Mouse (Mus musculus) lung, embryonic 16.5 days (tissue): ENCODE results near the gene Otop2. TPM values are rescaled to one million over a fixed set of nuclear protein-coding genes. Genes with fewer than 3 reads are reported as not detected.
A peak's percentile ranks its signal among the peaks of the same experiment; 100 is the strongest.

Source experiments
- ATAC-seq: fragments of 200-750 bp; cut with Nextera tagmentation; 2 replicates; pipeline ENCODE4 v1.8.0; 2017; ENCODE audit warnings: low read depth, mild to moderate bottlenecking, moderate library complexity
- H3K27ac ChIP-seq: fragments of 300-500 bp; sonication (generic); 2 replicates; pipeline ENCODE4 v1.5.1; 2014; ENCODE audit warnings: mild to moderate bottlenecking, control low read depth, low read length
- H3K27me3 ChIP-seq: fragments of 300-500 bp; sonication (generic); 2 replicates; pipeline ENCODE4 v1.6.1; 2014; ENCODE audit warnings: low read depth, low read length, mixed read lengths; ENCODE audit not compliant: control insufficient read depth, insufficient read depth
- H3K36me3 ChIP-seq: fragments of 300-500 bp; sonication (generic); 2 replicates; pipeline ENCODE4 v1.6.1; 2014; ENCODE audit warnings: low read length; ENCODE audit not compliant: control insufficient read depth, insufficient read depth
- H3K4me1 ChIP-seq: fragments of 300-500 bp; sonication (generic); replicated peaks from 2 replicates; pipeline ENCODE4 v1.6.1; 2014; ENCODE audit warnings: low read length, mixed read lengths; ENCODE audit not compliant: control insufficient read depth, insufficient read depth
- H3K4me2 ChIP-seq: fragments of 300-500 bp; sonication (generic); 2 replicates; pipeline ENCODE4 v1.6.1; 2014; ENCODE audit warnings: low read depth, low read length, control low read depth
- H3K4me3 ChIP-seq: fragments of 300-500 bp; sonication (generic); 2 replicates; pipeline ENCODE4 v1.5.1; 2014; ENCODE audit warnings: mild to moderate bottlenecking, low read length, control low read depth
- H3K9ac ChIP-seq: fragments of 300-500 bp; sonication (generic); 2 replicates; pipeline ENCODE4 v1.6.1; 2014; ENCODE audit warnings: low read length, control low read depth
- H3K9me3 ChIP-seq: fragments of 300-500 bp; sonication (generic); 2 replicates; pipeline ENCODE4 v1.6.1; 2016; ENCODE audit warnings: low read length; ENCODE audit not compliant: control insufficient read depth
- WGBS: fragments of 180-500 bp; shearing (Covaris S2); extraction: QIAGEN DNeasy Blood & Tissue Kit; methylation state at CpG from one replicate; pipeline ENCODE4 v1.1.7; 2014; 5-methylcytosine and 5-hydroxymethylcytosine counted together
- polyA plus RNA-seq: library from polyadenylated mRNA; unstranded; fragments of >200 nt; fragmentation: Nextera tagmentation; extraction: Ambion mirVana; gene quantifications from 2 replicates; pipeline ENCODE4 v1.2.1, GENCODE M21; 2015

The Otop2 gene
- polyA plus RNA-seq, 1 experiment from 2014 or later: not detected

DNA sequence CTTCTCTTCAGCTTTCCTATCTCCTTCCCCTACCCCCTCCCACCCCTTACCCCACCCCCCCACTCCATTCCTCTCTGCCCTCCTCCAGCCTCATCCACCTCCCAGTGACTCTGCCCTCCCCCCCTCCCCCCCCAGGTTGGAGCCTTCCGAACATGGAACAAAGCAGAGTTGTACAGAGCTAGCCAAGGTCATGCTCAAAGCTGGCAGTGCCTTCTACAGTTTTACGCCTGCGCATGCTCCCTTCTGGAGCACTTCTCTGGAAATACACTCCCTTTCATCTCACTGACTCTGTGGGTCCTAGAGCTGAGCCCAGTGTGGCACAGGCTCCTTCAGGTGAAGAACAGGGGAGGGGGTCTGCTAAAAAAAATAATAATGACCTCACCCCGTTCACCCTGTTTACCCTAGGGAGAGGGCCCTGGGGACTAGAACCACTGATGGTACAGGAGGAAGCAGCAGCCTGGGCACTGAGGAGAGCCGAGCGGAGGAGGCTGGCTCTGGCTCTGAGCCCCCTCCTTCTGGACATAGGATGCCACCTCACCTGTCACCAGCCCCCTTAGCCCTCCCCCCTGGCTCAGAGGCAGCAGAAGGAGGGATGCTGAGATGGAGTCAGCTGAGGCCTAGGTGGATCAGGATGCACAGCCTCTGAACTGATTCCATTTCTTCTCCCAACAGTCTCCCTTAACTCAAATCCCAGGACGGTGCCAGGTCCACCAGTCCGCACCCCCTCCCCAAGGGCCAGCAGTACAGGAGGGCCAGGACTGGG lies 24.1 kb upstream of the Otop2 start:
- no peak overlapping the region for H3K27ac ChIP-seq
- H3K4me1 ChIP-seq: peaks cover under 1% of the 10 kb centered on the region; the same call in 1 of the 2 replicates
- H3K9me3 ChIP-seq: no peaks in the 10 kb centered on the region
- H3K27me3 ChIP-seq: no peaks in the 10 kb centered on the region
- no peak overlapping the region for H3K9ac ChIP-seq
- 67% methylated on average over 8 of the region's 8 CpGs for WGBS
- H3K4me2 ChIP-seq: no peak overlapping the region
- ATAC-seq: no peak
- H3K36me3 ChIP-seq: no peaks in the 10 kb centered on the region
- H3K4me3 ChIP-seq: no peak overlapping the region

DNA sequence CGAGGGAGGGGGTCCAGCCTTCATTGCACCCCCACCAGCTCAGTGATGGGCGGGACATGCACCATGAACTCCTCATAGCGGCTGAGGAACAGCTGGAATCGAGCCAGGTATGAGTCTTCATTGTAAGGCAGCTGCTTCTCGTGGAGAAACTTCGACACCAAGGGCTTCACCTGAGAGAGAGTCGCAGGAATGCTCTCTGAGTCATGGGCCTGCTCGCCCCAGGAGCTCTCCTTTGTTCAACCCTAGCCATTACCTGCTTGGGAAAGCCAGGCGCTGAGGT lies 23.5 kb upstream of the Otop2 start:
- Histone ChIP-seq H3K27me3 (no peaks in the 10 kb centered on the region), H3K36me3 (no peaks in the 10 kb centered on the region), H3K9ac (no peak overlapping the region), H3K4me1 (no peaks in the 10 kb centered on the region), H3K4me3 (no peak overlapping the region), H3K27ac (no peak overlapping the region), H3K4me2 (no peak overlapping the region), H3K9me3 (no peaks in the 10 kb centered on the region)
- no peak for ATAC-seq
- 60% methylated on average over 9 of the region's 9 CpGs for WGBS

- H3K4me2 ChIP-seq: no peak overlapping the region
- WGBS: 85% methylated on average over 12 of the region's 12 CpGs
- no peaks in the 10 kb centered on the region for H3K27me3 ChIP-seq
- H3K9ac ChIP-seq: no peak overlapping the region
- H3K9me3 ChIP-seq: no peaks in the 10 kb centered on the region
- H3K4me1 ChIP-seq: no peaks in the 10 kb centered on the region
- no peak overlapping the region for H3K27ac ChIP-seq
- H3K36me3 ChIP-seq: no peaks in the 10 kb centered on the region
- H3K4me3 ChIP-seq: no peak overlapping the region
- no peak for ATAC-seq
Observed at GRCm38 (mm10) chr11:115283891-115284620, 22.9 kb upstream of the Otop2 start.

GRCm38 (mm10) chr11:115285282-115285681 lies 21.7 kb upstream of the Otop2 start:
- Histone ChIP-seq H3K4me3 (no peak overlapping the region), H3K4me2 (no peak overlapping the region), H3K4me1 (peaks cover 1% of the 10 kb centered on the region), H3K27me3 (no peaks in the 10 kb centered on the region), H3K9ac (no peak overlapping the region), H3K9me3 (no peaks in the 10 kb centered on the region), H3K36me3 (no peaks in the 10 kb centered on the region), H3K27ac (no peak overlapping the region)
- WGBS: 47% methylated on average over 4 of the region's 4 CpGs
- no peak for ATAC-seq

- WGBS: 66% methylated on average over 19 of the region's 19 CpGs
Observed at GRCm38 (mm10) chr11:115286201-115286993, 20.6 kb upstream of the Otop2 start.

GRCm38 (mm10) chr11:115287386-115287785 lies 19.6 kb upstream of the Otop2 start:
- WGBS: 76% methylated on average over 5 of the region's 5 CpGs
- Histone ChIP-seq H3K27ac (no peak overlapping the region), H3K9me3 (no peaks in the 10 kb centered on the region), H3K4me1 (peaks cover 13% of the 10 kb centered on the region), H3K27me3 (no peaks in the 10 kb centered on the region), H3K4me3 (no peak overlapping the region), H3K4me2 (no peak overlapping the region), H3K9ac (no peak overlapping the region), H3K36me3 (no peaks in the 10 kb centered on the region)
- ATAC-seq: no peak

More at GRCm38 (mm10) chr11:115286201-115286993, 20.6 kb upstream of the Otop2 start:
- no peak for ATAC-seq
- H3K9me3 ChIP-seq: no peaks in the 10 kb centered on the region
- no peak overlapping the region for H3K4me2 ChIP-seq
- H3K4me3 ChIP-seq: no peak overlapping the region
- H3K36me3 ChIP-seq: no peaks in the 10 kb centered on the region
- no peak overlapping the region for H3K27ac ChIP-seq
- H3K9ac ChIP-seq: no peak overlapping the region
- peaks cover 6% of the 10 kb centered on the region for H3K4me1 ChIP-seq
- no peaks in the 10 kb centered on the region for H3K27me3 ChIP-seq

DNA sequence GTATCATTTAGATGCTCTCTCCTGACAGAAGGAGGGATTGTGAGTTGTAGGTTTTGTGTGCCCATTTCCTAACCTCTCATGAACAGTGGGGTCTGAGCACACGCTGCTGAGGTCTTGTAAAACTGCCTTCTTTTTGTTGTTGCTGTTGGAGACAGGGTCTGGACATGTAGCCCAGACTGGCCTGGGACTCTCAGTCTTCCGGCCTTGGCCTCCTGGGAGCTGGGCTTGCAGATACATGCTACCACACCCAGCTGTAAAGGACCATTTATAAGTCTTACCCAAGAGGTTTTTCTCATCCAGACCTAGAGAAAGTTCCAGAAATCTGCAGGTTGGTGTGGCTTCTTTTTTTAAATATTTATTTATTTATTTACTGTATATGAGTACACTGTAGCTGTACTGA lies 18.7 kb upstream of the Otop2 start:
- Histone ChIP-seq H3K36me3 (no peaks in the 10 kb centered on the region), H3K27me3 (no peaks in the 10 kb centered on the region), H3K9ac (no peak overlapping the region), H3K4me2 (no peak overlapping the region), H3K4me1 (peaks cover 13% of the 10 kb centered on the region), H3K9me3 (no peaks in the 10 kb centered on the region), H3K4me3 (no peak overlapping the region), H3K27ac (no peak overlapping the region)
- ATAC-seq: no peak
- WGBS: 84% methylated on average over 2 of the region's 2 CpGs

GRCm38 (mm10) chr11:115289885-115290284 lies 17.1 kb upstream of the Otop2 start:
- no peak for ATAC-seq
- Histone ChIP-seq H3K36me3 (no peaks in the 10 kb centered on the region), H3K27me3 (no peaks in the 10 kb centered on the region), H3K9me3 (no peaks in the 10 kb centered on the region), H3K9ac (no peak overlapping the region), H3K4me1 (peaks cover 13% of the 10 kb centered on the region), H3K4me2 (no peak overlapping the region), H3K27ac (peak overlapping the region; percentile 76; the same call in 1 of the 2 replicates), H3K4me3 (no peak overlapping the region)
- 69% methylated on average over 8 of the region's 8 CpGs for WGBS

DNA sequence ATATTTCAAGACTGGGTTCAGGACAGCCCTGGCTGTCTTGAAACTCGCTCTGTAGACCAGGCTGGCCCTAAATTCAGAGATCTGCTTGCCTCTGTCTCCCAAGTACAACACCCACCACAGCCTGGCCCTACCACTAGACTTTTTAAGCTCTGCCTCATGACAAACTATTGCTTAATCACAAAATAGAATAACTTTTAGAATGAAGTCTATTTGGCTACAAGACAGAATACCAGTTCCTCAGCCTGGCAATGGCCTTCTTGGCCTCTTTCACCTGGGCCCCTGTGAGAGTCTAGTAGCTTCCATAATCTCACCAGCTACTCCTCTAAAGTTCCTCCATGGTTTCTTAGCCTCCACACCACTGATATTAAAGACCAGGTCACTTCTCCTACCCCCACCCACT lies 16.6 kb upstream of the Otop2 start:
- 84% methylated on average over 1 of the region's 1 CpGs for WGBS
- Histone ChIP-seq H3K4me2 (no peak overlapping the region), H3K9ac (no peak overlapping the region), H3K9me3 (no peaks in the 10 kb centered on the region), H3K27ac (peak overlapping the region; percentile 76), H3K4me3 (no peak overlapping the region), H3K36me3 (no peaks in the 10 kb centered on the region), H3K27me3 (no peaks in the 10 kb centered on the region), H3K4me1 (peaks cover 13% of the 10 kb centered on the region)
- ATAC-seq: no peak
